Mouse (Mus musculus) hindbrain, postnatal 0 days (tissue): ENCODE measurements around the gene Rpl29. TPM values are rescaled to one million over a fixed set of nuclear protein-coding genes. Genes with fewer than 3 reads are reported as not detected.
A peak's percentile ranks its signal among the peaks of the same experiment; 100 is the strongest.

Experiments
- ATAC-seq: fragments of 200-750 bp; cut with Nextera tagmentation; 2 replicates; pipeline ENCODE4 v1.8.0; 2017; ENCODE audit warnings: mild to moderate bottlenecking, moderate TSS enrichment, moderate library complexity
- DNase-seq: peaks from one replicate; pipeline ENCODE4 v3.0.0-alpha.2; 2015; ENCODE audit warnings: low spot score
- H3K27ac ChIP-seq: fragments of 300-500 bp; sonication (generic); 2 replicates; pipeline ENCODE4 v1.5.1; 2014; ENCODE audit warnings: mild to moderate bottlenecking
- H3K27me3 ChIP-seq: fragments of 300-500 bp; sonication (generic); 2 replicates; pipeline ENCODE4 v1.6.1; 2014; ENCODE audit warnings: low read length, mixed read lengths; ENCODE audit not compliant: insufficient read depth
- H3K36me3 ChIP-seq: fragments of 300-500 bp; sonication (generic); 2 replicates; pipeline ENCODE4 v1.6.1; 2014; ENCODE audit warnings: low read length, mixed read lengths; ENCODE audit not compliant: insufficient read depth
- H3K4me1 ChIP-seq: fragments of 300-500 bp; sonication (generic); 2 replicates; pipeline ENCODE4 v1.6.1; 2014; ENCODE audit warnings: antibody characterized with exemption, low read length, mixed read lengths; ENCODE audit not compliant: insufficient read depth
- H3K4me2 ChIP-seq: fragments of 300-500 bp; sonication (generic); 2 replicates; pipeline ENCODE4 v1.6.1; 2014; ENCODE audit warnings: low read depth, mild to moderate bottlenecking, low read length, moderate library complexity, mixed read lengths
- H3K4me3 ChIP-seq: fragments of 300-500 bp; sonication (generic); 2 replicates; pipeline ENCODE4 v1.5.1; 2014; ENCODE audit warnings: low read length
- H3K9ac ChIP-seq: fragments of 300-500 bp; sonication (generic); replicated peaks from 2 replicates; pipeline ENCODE4 v1.6.1; 2014; ENCODE audit warnings: mild to moderate bottlenecking, low read length, moderate library complexity, mixed read lengths
- H3K9me3 ChIP-seq: fragments of 300-500 bp; sonication (generic); 2 replicates; pipeline ENCODE4 v1.6.1; 2016; ENCODE audit warnings: low read length, mixed read lengths
- CTCF ChIP-seq: IDR thresholded peaks from 2 replicates; pipeline ENCODE4 v1.5.1; 2016; ENCODE audit warnings: antibody characterized with exemption, control low read depth, low read depth
- WGBS: fragments of 180-500 bp; shearing (Covaris S2); extraction: QIAGEN DNeasy Blood & Tissue Kit; methylation state at CpG from one replicate; pipeline ENCODE4 v1.1.7; 2014; 5-methylcytosine and 5-hydroxymethylcytosine counted together
- polyA plus RNA-seq: library from polyadenylated mRNA; unstranded; fragments of >200 nt; fragmentation: Nextera tagmentation; extraction: Ambion mirVana; gene quantifications from 2 replicates; pipeline ENCODE4 v1.2.1, GENCODE M21; 2015
- total RNA-seq: library from RNA; depleted of rRNA; stranded (reverse); fragments of >200 nt; gene quantifications from 2 replicates; pipeline ENCODE4 v1.2.3, GENCODE M21; 2014; rRNA removed

The Rpl29 gene
- total and polyA plus RNA-seq, 2 experiments from 2014 or later, result 689 to 792 TPM

DNA sequence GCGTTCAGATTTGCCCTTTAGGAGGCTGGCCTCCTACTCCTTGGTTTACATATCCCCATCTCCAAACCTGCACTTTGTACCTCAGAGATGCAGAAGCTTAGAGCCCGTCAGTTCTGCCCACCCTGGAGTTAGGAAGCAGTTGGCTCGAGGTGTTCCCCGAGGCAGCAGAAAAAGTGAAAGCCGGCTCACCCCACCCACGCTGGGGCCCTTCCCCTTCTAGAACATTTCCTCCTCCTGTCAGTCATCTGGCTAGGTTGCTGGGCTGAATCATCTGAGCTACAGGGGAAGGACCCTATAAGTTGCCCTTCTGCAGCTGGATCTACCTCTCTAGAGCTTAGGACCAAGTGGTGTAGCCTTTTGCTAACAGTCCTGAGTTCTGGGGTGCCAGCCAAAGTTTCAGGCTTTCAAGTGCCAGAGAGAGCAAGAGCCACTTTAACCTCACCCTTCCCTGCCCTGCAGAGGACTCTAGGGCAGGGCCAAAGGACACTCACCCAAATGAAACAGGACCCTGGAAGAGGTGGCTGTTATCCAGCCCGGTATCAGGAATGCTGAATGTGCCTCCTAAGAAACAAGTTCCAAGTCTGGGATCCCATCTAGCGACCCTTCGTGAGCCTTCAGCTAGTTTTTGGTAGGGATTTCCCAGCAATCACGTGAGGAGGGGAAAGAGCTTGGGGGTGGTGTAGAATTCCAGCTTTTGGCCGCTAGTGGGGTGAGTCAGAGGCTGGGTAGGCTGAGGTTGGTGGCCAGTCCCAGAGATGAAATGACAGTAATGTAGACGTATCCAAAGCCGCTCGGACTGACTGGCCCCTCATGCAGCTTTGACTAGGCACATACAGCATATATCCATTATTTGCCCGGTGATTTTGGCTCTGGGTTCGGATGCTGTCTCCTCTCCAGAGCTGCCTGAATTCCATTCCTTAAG is 47.0 kb downstream of the Rpl29 start:
- Histone ChIP-seq H3K36me3 (no peaks in the 10 kb centered on the region), H3K4me3 (no peak overlapping the region), H3K27ac (peak overlapping the region; percentile 33; the same call in 1 of the 2 replicates), H3K27me3 (no peaks in the 10 kb centered on the region), H3K9me3 (no peaks in the 10 kb centered on the region), H3K4me1 (peaks cover 23% of the 10 kb centered on the region; the same call in 1 of the 2 replicates), H3K4me2 (peak overlapping the region; percentile 40; the same call in 1 of the 2 replicates), H3K9ac (no peak overlapping the region)
- WGBS, result 32% methylated on average over 16 of the region's 16 CpGs
- TF ChIP-seq CTCF, result no peak
- DNase-seq (peak; percentile 24), ATAC-seq (no peak; the same call in 1 of the 2 replicates)

DNA sequence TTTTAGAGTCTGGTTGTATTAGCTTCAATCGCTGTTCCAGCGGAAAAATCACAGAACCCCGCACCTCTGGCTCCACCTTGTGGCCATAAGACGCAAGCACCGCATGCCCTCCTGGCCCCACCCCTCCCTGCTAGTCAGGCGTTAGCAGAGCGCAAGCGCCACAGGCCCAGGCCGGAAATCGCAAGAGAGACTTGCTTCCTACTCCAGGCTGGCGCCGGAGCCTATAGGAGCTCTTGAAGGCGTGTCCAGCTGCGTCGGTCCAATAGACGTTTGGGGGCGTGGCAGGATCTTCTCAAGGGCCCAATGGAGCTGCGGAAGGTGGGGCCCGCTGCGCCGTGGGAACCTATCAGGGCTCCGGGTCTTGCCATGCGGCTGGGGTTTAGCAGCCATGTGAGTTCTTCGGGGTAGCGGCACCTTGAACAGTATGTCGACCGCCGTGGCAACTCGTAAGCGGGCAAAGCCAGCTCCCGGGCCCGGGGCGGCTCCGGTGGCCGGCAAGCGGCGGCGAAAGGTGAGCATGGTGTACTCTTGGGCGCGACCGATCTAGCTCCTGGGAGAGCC is 47.8 kb downstream of the Rpl29 start, which contains the start of gene Parp3:
TSS of gene Parp3 (minus strand) at position 26 of the 561 bp plus-strand sequence.
- DNase-seq (peak; percentile 100), ATAC-seq (peak; percentile 99)
- Histone ChIP-seq H3K27me3 (no peaks in the 10 kb centered on the region), H3K4me1 (peaks cover 23% of the 10 kb centered on the region; the same call in 1 of the 2 replicates), H3K4me2 (peak within 1 kb of the TSS; percentile 96), H3K4me3 (peak within 1 kb of the TSS; percentile 79), H3K9me3 (no peaks in the 10 kb centered on the region), H3K9ac (peak within 1 kb of the TSS; percentile 57), H3K27ac (peak within 1 kb of the TSS; percentile 59; the same call in 1 of the 2 replicates), H3K36me3 (no peaks in the 10 kb centered on the region)
- peak; percentile 97 for TF ChIP-seq CTCF
- under 1% methylated on average over 41 of the region's 41 CpGs for WGBS

DNA sequence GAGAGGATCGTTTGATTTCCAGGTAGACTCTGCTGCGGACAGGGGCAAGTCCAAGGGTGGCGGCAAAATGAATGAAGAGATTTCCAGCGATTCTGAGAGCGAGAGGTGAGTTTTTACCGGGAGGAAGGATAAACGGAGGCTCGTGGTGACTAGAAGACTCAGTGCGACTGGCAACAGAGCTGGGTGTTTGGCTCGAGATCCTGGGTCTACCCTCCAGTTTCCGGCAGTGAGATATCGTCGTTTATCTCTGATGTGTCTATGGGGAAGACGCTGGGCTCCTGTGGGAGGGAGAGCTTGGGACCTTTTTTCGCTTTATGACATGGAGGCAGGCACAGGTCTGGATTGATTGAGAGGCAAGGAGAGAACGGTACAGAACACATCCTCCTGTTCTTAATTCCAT is 48.4 kb downstream of the Rpl29 start:
- Histone ChIP-seq H3K4me2 (peak overlapping the region; percentile 96), H3K4me3 (peak overlapping the region; percentile 79), H3K9ac (peak overlapping the region; percentile 57), H3K36me3 (0 out of 2 replicates have a peak, but pooled peaks cover under 1% of the 10 kb centered on the region), H3K27me3 (no peaks in the 10 kb centered on the region), H3K4me1 (peaks cover 23% of the 10 kb centered on the region; the same call in 1 of the 2 replicates), H3K27ac (peak overlapping the region; percentile 59; the same call in 1 of the 2 replicates), H3K9me3 (no peaks in the 10 kb centered on the region)
- DNase-seq (no peak), ATAC-seq (no peak)
- no peak for TF ChIP-seq CTCF
- WGBS, result 5% methylated on average over 16 of the region's 16 CpGs

DNA sequence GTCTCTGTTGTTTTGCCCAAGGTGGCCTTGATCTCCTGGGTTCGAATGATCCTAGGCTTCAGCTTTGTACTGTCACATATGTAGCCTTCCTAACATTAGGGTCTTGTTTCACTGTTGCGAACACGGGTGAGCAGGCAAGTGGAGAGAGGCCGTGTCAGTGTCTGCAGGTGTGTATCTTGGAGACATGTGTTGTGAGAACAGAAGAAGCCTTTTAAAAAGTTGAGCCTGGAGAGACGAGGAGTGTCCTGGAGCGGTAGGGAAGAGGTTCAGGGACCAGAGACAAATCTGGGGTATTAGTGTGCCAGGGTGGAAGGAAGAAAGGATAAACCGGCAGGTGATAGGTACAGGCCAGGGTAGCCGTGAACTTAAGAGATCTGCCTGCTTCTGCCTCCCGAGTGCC is 48.8 kb downstream of the Rpl29 start:
- peaks cover 23% of the 10 kb centered on the region; the same call in 1 of the 2 replicates for H3K4me1 ChIP-seq
- peak overlapping the region; percentile 57 for H3K9ac ChIP-seq
- H3K4me3 ChIP-seq, result peak overlapping the region; percentile 79
- peak overlapping the region; percentile 96 for H3K4me2 ChIP-seq
- whole genome bisulfite sequencing, result 87% methylated on average over 9 of the region's 9 CpGs
- TF ChIP-seq CTCF, result no peak
- DNase-seq (no peak), ATAC-seq (no peak)
- no peaks in the 10 kb centered on the region for H3K9me3 ChIP-seq
- H3K36me3 ChIP-seq, result peaks cover 5% of the 10 kb centered on the region; the same call in 1 of the 2 replicates
- no peak overlapping the region for H3K27ac ChIP-seq
- H3K27me3 ChIP-seq, result no peaks in the 10 kb centered on the region

DNA sequence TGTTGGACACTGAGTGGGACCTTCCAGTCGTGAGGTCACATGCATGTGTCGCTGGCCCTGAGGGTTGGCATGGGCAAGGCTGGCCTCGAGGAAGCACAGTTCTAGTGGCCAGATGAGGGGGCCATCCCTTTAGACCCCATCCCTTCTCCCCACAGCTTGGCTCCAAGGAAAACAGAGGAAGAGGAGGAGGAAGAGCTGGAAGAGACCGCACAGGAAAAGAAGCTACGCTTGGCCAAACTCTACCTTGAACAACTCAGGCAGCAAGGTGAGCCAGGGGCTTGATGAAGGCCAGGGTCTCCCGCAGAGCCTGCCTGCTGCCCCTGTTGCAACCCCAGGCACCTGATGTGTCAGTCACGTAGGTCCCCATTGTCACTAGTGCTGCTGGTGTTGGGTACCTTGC is 51.3 kb downstream of the Rpl29 start:
- no peak for TF ChIP-seq CTCF
- no peak overlapping the region for H3K4me2 ChIP-seq
- H3K36me3 ChIP-seq, result peaks cover 27% of the 10 kb centered on the region

DNA sequence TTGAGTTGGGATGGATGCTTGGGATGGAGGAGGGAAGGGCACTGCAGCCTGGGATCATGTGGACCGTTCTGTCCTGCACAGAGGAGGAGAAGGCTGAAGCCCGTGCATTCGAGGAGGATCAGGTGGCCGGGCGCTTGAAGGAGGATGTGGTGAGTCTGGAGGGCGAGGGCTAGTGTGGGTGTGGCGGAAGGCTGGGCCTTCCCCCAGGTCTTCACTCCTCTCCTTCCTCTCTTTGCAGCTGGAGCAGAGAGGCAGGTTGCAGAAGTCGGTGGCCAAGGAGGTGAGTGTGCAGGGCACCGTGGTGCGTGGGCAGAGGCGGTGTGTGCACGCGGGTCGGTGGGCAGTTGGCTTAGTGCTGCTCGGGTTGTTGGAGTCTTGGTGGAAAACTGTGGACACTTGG is 51.8 kb downstream of the Rpl29 start:
- no peak for TF ChIP-seq CTCF
- no peaks in the 10 kb centered on the region for H3K9me3 ChIP-seq
- DNase-seq (no peak), ATAC-seq (no peak)
- H3K27me3 ChIP-seq, result no peaks in the 10 kb centered on the region
- no peak overlapping the region for H3K27ac ChIP-seq
- H3K4me2 ChIP-seq, result no peak overlapping the region
- H3K4me3 ChIP-seq, result no peak overlapping the region
- 97% methylated on average over 15 of the region's 15 CpGs for WGBS
- peaks cover 28% of the 10 kb centered on the region for H3K36me3 ChIP-seq
- peaks cover 14% of the 10 kb centered on the region; the same call in 1 of the 2 replicates for H3K4me1 ChIP-seq
- no peak overlapping the region for H3K9ac ChIP-seq

More for the DNA sequence above, 51.3 kb downstream of the Rpl29 start:
- WGBS, result 95% methylated on average over 6 of the region's 7 CpGs
- H3K9me3 ChIP-seq, result no peaks in the 10 kb centered on the region
- H3K9ac ChIP-seq, result no peak overlapping the region
- ATAC-seq (no peak), DNase-seq (no peak)
- no peak overlapping the region for H3K27ac ChIP-seq
- no peaks in the 10 kb centered on the region for H3K27me3 ChIP-seq
- H3K4me3 ChIP-seq, result no peak overlapping the region
- H3K4me1 ChIP-seq, result peaks cover 16% of the 10 kb centered on the region; the same call in 1 of the 2 replicates

Other genes starting within 250 kb of the Rpl29 start
- 19.0 and 23.3 TPM in 2 replicates for gene Ppm1m, start 229.7 kb upstream of the Rpl29 start, total RNA-seq
- 18.5 and 21.2 TPM in 2 replicates for gene Ppm1m, start 229.7 kb upstream of the Rpl29 start, polyA plus RNA-seq
- gene Twf2, start 226.3 kb upstream of the Rpl29 start, total RNA-seq, result 57.4 and 72.6 TPM in 2 replicates
- gene Twf2, start 226.3 kb upstream of the Rpl29 start, polyA plus RNA-seq, result 42.0 and 43.9 TPM in 2 replicates
- gene Tlr9, start 206.9 kb upstream of the Rpl29 start, total RNA-seq, result 0.36 and 0.37 TPM in 2 replicates
- gene Tlr9, start 206.9 kb upstream of the Rpl29 start, polyA plus RNA-seq, result 0.09 and 0.11 TPM in 2 replicates
- 80.9 and 92.7 TPM in 2 replicates for gene Alas1, start 180.8 kb upstream of the Rpl29 start, total RNA-seq
- 80.4 and 92.3 TPM in 2 replicates for gene Alas1, start 180.8 kb upstream of the Rpl29 start, polyA plus RNA-seq
- 9.3 and 9.8 TPM in 2 replicates for gene Poc1a, start 148.4 kb upstream of the Rpl29 start, total RNA-seq
- gene Poc1a, start 148.4 kb upstream of the Rpl29 start, polyA plus RNA-seq, result 9.2 and 10.8 TPM in 2 replicates
- gene Dusp7, start 60.8 kb upstream of the Rpl29 start, total RNA-seq, result 56.0 and 66.4 TPM in 2 replicates
- gene Dusp7, start 60.8 kb upstream of the Rpl29 start, polyA plus RNA-seq, result 12.7 and 13.7 TPM in 2 replicates
- 19.3 and 28.0 TPM in 2 replicates for gene Acy1, start 8.9 kb downstream of the Rpl29 start, total RNA-seq
- 22.2 and 23.0 TPM in 2 replicates for gene Acy1, start 8.9 kb downstream of the Rpl29 start, polyA plus RNA-seq
- gene Abhd14b, start 18.0 kb downstream of the Rpl29 start, total RNA-seq, result 20.6 and 26.8 TPM in 2 replicates
- gene Abhd14b, start 18.0 kb downstream of the Rpl29 start, polyA plus RNA-seq, result 12.4 and 16.8 TPM in 2 replicates
- 59.6 and 62.1 TPM in 2 replicates for gene Abhd14a, start 18.2 kb downstream of the Rpl29 start, total RNA-seq
- gene Abhd14a, start 18.2 kb downstream of the Rpl29 start, polyA plus RNA-seq, result 66.8 and 69.2 TPM in 2 replicates
- 623 and 719 TPM in 2 replicates for gene Pcbp4, start 23.8 kb downstream of the Rpl29 start, total RNA-seq
- gene Pcbp4, start 23.8 kb downstream of the Rpl29 start, polyA plus RNA-seq, result 214 and 228 TPM in 2 replicates
- gene Gpr62, start 36.5 kb downstream of the Rpl29 start, total RNA-seq, result 1.9 and 3.1 TPM in 2 replicates
- 3.2 TPM in 2 replicates for gene Gpr62, start 36.5 kb downstream of the Rpl29 start, polyA plus RNA-seq
- 46.2 and 47.2 TPM in 2 replicates for gene Rrp9, start 46.5 kb downstream of the Rpl29 start, total RNA-seq
- gene Rrp9, start 46.5 kb downstream of the Rpl29 start, polyA plus RNA-seq, result 38.3 and 39.0 TPM in 2 replicates
- gene Parp3, start 47.5 kb downstream of the Rpl29 start, total RNA-seq, result 1.7 and 2.9 TPM in 2 replicates
- 1.5 and 2.1 TPM in 2 replicates for gene Parp3, start 47.5 kb downstream of the Rpl29 start, polyA plus RNA-seq
- not detected in 2 replicates for gene Iqcf1, start 70.5 kb downstream of the Rpl29 start, total RNA-seq
- not detected in 2 replicates for gene Iqcf1, start 70.5 kb downstream of the Rpl29 start, polyA plus RNA-seq
- not detected in 2 replicates for gene Iqcf5, start 85.1 kb downstream of the Rpl29 start, total RNA-seq
- 0.35 TPM in 1 of 2 replicates, not detected in the other for gene Iqcf5, start 85.1 kb downstream of the Rpl29 start, polyA plus RNA-seq
- not detected in 2 replicates for gene Iqcf3, start 132.2 kb downstream of the Rpl29 start, total RNA-seq
- gene Iqcf3, start 132.2 kb downstream of the Rpl29 start, polyA plus RNA-seq, result not detected in 2 replicates
- gene Iqcf4, start 141.5 kb downstream of the Rpl29 start, total RNA-seq, result not detected in 2 replicates
- gene Iqcf4, start 141.5 kb downstream of the Rpl29 start, polyA plus RNA-seq, result not detected in 2 replicates
- gene Iqcf6, start 197.1 kb downstream of the Rpl29 start, total RNA-seq, result not detected in 2 replicates
- gene Iqcf6, start 197.1 kb downstream of the Rpl29 start, polyA plus RNA-seq, result not detected in 2 replicates
- 12.2 and 14.3 TPM in 2 replicates for gene Grm2, start 226.6 kb downstream of the Rpl29 start, total RNA-seq
- gene Grm2, start 226.6 kb downstream of the Rpl29 start, polyA plus RNA-seq, result 9.8 and 12.0 TPM in 2 replicates